Mouse (Mus musculus): ENCODE measurements around the gene Erbb4.

DNA sequence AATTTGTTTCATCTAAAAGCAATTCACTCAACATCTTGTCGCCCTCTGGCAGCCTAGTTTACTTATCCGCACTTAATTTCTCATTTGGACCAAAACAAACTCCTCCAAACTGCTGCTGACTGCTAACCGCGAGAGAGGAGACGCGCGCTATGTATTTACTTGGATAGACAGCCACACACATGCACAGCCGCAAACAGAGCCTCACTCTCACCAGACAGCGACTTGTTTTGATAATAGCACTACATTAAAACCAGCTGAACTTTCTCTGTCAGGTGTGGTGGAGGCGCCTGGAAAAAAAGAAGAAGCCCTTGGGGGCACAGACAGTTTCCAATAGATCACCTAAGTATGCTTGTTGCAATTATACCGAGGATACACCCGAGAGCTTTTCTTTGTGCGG lies 2.8 kb downstream of the Erbb4 start:
- TF ChIP-seq EP300 (IDR thresholded peaks at IDR 0.05): no peak
- TF ChIP-seq CTCF (IDR thresholded peaks at IDR 0.05): no peak

Measured in lung, postnatal 0 days (tissue).